Mouse (Mus musculus) myocyte (in vitro differentiated cells): ENCODE results near the gene Stab2.

Experiments
- CEBPB ChIP-seq: IDR thresholded peaks from 2 replicates; pipeline ENCODE4 v1.6.1; 2011; ENCODE audit warnings: mild to moderate bottlenecking, moderate library complexity; ENCODE audit not compliant: poor library complexity, insufficient read depth, severe bottlenecking
- E2F4 ChIP-seq: IDR thresholded peaks from one replicate; pipeline ENCODE4 v1.6.1; 2011; ENCODE audit warnings: mild to moderate bottlenecking, control low read depth, moderate library complexity; ENCODE audit not compliant: insufficient read depth
- MAX ChIP-seq: IDR thresholded peaks from one replicate; pipeline ENCODE4 v1.6.1; 2011; ENCODE audit warnings: low read depth, mild to moderate bottlenecking, control low read depth
- MYOD1 ChIP-seq, 3 experiments: IDR thresholded peaks; one replicate each; pipeline ENCODE4 v1.6.1; 2011; ENCODE audit warnings: control low read depth in 2 of 3, low read depth in 2 of 3, mild to moderate bottlenecking in 2 of 3, moderate library complexity in 1 of 3; ENCODE audit not compliant: insufficient read length in 2 of 3, control insufficient read depth in 1 of 3
- MYOG ChIP-seq, 3 experiments: IDR thresholded peaks; one replicate each; pipeline ENCODE4 v1.6.1; 2011; ENCODE audit warnings: control low read depth in 2 of 3, low read depth in 2 of 3, mild to moderate bottlenecking in 2 of 3; ENCODE audit not compliant: insufficient read length in 2 of 3, control insufficient read depth in 1 of 3, insufficient read depth in 1 of 3
- POLR2A ChIP-seq: IDR thresholded peaks from one replicate; pipeline ENCODE4 v1.6.1; 2011; ENCODE audit warnings: low read depth, mild to moderate bottlenecking, control low read depth, moderate library complexity; ENCODE audit not compliant: insufficient read length
- POLR2AphosphoS2 ChIP-seq: IDR thresholded peaks from one replicate; pipeline ENCODE4 v1.6.1; 2011; ENCODE audit warnings: low read depth, control low read depth; ENCODE audit not compliant: insufficient read length
- REST ChIP-seq: IDR thresholded peaks from one replicate; pipeline ENCODE4 v1.6.1; 2011; ENCODE audit warnings: mild to moderate bottlenecking, control low read depth, moderate library complexity; ENCODE audit not compliant: insufficient read depth, insufficient read length
- SRF ChIP-seq: IDR thresholded peaks from one replicate; pipeline ENCODE4 v1.6.1; 2011; ENCODE audit warnings: low read depth; ENCODE audit not compliant: control insufficient read depth, insufficient read length
- TCF12 ChIP-seq: IDR thresholded peaks from one replicate; pipeline ENCODE4 v1.6.1; 2011; ENCODE audit warnings: mild to moderate bottlenecking, control low read depth; ENCODE audit not compliant: poor library complexity, insufficient read depth, severe bottlenecking
- TCF3 ChIP-seq: IDR thresholded peaks from one replicate; pipeline ENCODE4 v1.6.1; 2011; ENCODE audit warnings: low read depth, control low read depth; ENCODE audit not compliant: insufficient read length
- USF1 ChIP-seq: IDR thresholded peaks from one replicate; pipeline ENCODE4 v1.6.1; 2011; ENCODE audit warnings: low read depth, mild to moderate bottlenecking, control low read depth, moderate library complexity

DNA sequence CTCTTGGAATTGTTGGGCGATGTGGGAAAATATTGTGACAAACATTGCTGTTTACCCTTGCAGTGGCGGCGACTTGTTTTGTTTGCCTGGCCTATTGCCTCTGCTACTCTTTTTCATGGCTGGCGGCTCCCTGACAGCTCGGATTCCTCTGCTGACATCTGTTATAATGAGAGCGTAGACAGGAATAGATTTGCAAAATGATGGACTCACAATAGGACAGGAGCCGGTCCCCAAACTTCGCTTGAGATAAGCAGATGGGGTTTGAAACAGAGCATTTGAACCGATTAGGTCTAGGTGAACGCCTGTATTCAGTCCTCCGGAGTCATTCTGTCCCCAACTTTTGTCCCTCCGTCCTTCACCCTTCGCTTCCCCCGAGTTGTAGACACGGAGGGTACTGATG lies 28.0 kb upstream of the Stab2 start:
- TF ChIP-seq POLR2AphosphoS2 (no peak), USF1 (no peak), MAX (no peak), POLR2A (no peak), TCF12 (no peak), MYOD1 (IDR thresholded peaks at IDR 0.05; ENCODE audit: control insufficient read depth in 1 of 3, insufficient read length in 2 of 3, low read depth in 2 of 3) (no peak), E2F4 (no peak), TCF3 (no peak), MYOG (IDR thresholded peaks at IDR 0.05; ENCODE audit: control insufficient read depth in 1 of 3, insufficient read depth in 1 of 3, insufficient read length in 2 of 3, low read depth in 2 of 3) (no peak), CEBPB (no peak), SRF (no peak), REST (no peak)
